15 mouse cellular contexts compared by ENCODE assay signal in genomic region chr5:116494377-116494776, GRCm38 (mm10).
"Had no signal": no experiment of that assay in that cellular context is flagged by ENCODE, and none has a peak within 500 bp of the region (broad histone marks: within the 10 kb centered on the region; RNA-seq: fewer than 3 reads in every experiment).

No protein-coding gene starts in this region.

- H3K9ac ChIP-seq: limb, embryonic 15.5 days; liver, embryonic 12.5 days; lung, embryonic 14.5 days; midbrain, embryonic 12.5 days had no signal

- H3K27ac ChIP-seq: limb, embryonic 15.5 days; liver, embryonic 12.5 days; macrophage; midbrain, embryonic 12.5 days had no signal

- H3K4me3 ChIP-seq: limb, embryonic 15.5 days; liver, embryonic 12.5 days; midbrain, embryonic 12.5 days had no signal

- H3K9me3 ChIP-seq: limb, embryonic 15.5 days; liver, embryonic 12.5 days; midbrain, embryonic 12.5 days had no signal

- ATAC-seq: liver, embryonic 12.5 days had no signal

- H3K36me3 ChIP-seq: limb, embryonic 15.5 days; liver, embryonic 12.5 days; midbrain, embryonic 12.5 days had no signal

- H3K4me1 ChIP-seq: limb, embryonic 15.5 days; liver, embryonic 12.5 days; megakaryocyte, embryonic 14.5 days had no signal

- DNase-seq: kidney, adult 8-10 months; kidney, postnatal 25 days; layer of hippocampus, postnatal 36 days; lung, embryonic 14.5 days; lung, postnatal 10 days; retina, postnatal 1 day; right cerebral cortex, postnatal 4 days; spleen, adult 18-20 months; thymus, adult 18-20 months; thymus, postnatal 14 days had no signal

- H3K4me2 ChIP-seq: limb, embryonic 15.5 days; liver, embryonic 12.5 days; lung, embryonic 14.5 days; midbrain, embryonic 12.5 days had no signal

- H3K27me3 ChIP-seq: liver, embryonic 12.5 days; megakaryocyte, embryonic 14.5 days; midbrain, embryonic 12.5 days had no signal
